Mouse (Mus musculus) ES-CJ7 (cell line): ENCODE data around the gene Glp1r.

ENCODE experiments used
- DNase-seq: peaks from one replicate; pipeline ENCODE4 v3.0.0; 2011; ENCODE audit warnings: low read depth, low spot score

The Glp1r gene

GRCm38 (mm10) chr17:30912536-30912935 is 10.9 kb downstream of the Glp1r start:
- DNase-seq: no peak

- no peak for DNase-seq
Measured at GRCm38 (mm10) chr17:30914264-30914663, 12.6 kb downstream of the Glp1r start.

DNA sequence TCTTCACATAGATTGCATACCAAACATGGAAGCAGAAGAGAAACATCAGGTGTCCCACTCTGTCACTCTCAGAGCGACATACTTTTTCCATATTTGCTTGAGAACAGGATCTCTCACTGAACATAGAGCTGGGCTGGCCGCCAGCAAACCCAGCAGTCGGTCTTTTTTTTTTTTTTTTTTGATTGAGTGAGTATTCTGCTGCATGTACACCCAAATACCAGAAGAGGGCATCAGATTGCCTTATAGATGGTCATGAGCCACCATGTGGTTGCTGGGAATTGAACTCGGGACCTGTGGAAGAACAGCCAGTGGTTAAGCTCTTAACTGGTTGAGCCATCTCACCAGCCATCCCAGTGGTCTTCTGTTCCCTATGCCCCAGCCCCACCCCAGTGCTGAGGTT is 21.9 kb downstream of the Glp1r start:
- DNase-seq: peak; percentile 69

DNA sequence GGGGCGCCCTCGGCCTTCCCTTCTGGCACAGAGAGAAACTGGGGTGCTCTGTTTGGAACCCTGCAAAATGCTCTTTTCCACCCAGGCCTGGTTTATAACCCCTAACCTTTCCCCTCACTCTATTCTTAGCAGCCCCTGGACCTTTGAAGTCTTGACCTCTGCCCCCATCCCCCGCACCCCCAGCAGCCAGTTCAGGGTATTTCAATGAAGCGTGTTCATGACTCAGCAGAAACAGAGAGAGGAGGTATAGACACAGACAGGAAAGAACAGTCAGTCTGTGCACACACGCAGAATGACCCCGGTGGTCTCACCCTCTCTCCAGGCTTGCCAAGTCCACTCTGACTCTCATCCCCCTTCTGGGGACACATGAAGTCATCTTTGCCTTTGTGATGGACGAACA is 29.2 kb downstream of the Glp1r start:
- no peak for DNase-seq

DNA sequence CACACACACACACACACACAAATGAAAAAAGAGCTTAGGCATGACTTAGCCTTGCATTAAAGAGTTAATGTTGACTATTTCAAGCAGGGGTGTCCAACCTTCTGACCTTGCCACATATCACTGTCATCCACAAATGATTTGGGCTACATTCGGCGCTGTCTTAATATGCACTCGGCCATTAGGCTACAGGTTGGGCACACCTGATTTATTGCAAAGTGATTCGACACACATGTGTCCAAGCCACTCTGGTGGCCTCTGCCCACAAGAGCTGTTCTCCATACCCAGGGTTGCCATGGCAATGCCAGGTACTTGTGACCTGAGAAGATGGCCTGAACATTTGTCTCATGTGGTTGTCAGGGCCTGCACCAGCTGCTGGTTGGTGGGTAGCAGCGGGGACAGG is 31.2 kb downstream of the Glp1r start:
- no peak for DNase-seq

- DNase-seq: no peak
Measured at GRCm38 (mm10) chr17:30935301-30935700, 33.7 kb downstream of the Glp1r start.

GRCm38 (mm10) chr17:30938554-30938953 is 36.9 kb downstream of the Glp1r start:
- no peak for DNase-seq

DNA sequence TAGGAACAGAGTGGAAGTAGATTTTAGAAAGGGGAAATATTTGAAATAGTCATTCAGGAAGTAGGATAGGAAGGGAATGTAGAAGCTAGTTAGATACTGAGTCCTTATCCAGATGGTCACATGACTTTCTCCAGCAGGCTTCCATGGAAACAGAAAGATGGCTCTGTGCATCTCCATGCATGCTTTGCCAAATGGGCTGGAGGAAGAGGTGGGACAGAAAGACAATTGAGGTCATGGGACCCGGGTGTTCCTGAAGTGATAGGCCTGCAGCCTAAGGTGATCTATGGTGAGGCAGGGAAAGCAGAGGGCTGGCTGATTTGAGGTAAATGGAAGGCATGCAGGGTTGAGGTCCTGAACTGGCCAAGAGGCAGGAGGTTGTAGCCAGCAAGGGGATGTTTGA is 46.8 kb downstream of the Glp1r start:
- no peak for DNase-seq

DNA sequence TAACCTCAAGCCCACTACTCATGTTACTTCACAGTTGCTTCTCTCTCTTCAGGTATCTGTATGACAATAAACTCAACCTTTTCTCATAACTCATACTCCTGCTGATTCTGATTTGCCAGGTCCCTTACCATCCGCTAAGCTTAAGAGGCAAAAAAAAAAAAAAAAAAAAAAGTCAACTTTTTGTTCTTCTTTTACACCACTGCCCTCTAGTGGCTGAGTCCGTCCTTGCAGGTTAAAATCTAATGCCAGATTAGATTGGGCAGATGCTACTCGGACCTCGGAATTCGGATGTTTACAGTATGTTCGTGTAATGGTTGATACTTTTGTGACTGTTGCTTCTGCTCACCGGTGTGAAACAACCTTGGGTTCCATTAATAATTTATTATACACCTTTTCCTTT is 49.2 kb downstream of the Glp1r start:
- DNase-seq: peak; percentile 46

- no peak for DNase-seq
Measured at GRCm38 (mm10) chr17:30951600-30951999, 50.0 kb downstream of the Glp1r start.

DNA sequence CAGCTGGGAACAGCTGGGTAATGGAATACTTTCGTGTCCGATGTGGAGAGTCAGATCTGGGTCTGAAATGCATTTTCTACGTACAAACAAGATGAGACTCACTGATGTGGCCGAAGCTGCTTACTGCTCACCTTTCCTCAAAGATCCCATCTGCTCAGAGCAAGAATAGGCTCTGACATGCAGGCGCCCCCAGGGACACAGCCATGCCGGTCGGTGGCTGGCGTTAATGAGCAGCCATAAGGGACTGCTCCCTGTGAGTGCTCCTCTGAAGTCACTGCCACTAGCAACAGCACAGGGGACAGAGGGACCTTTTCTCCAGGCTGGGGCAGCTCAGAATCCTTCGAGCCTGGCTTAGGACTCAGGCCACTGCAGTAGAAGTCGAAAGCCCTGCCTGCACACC is 52.7 kb downstream of the Glp1r start, which contains the start of gene Umodl1:
Umodl1 (plus strand) TSS at position 301 of the 400 bp plus-strand sequence.
- DNase-seq: no peak

GRCm38 (mm10) chr17:30961936-30962592 is 60.4 kb downstream of the Glp1r start:
- no peak for DNase-seq

GRCm38 (mm10) chr17:30962880-30963279 is 61.3 kb downstream of the Glp1r start:
- DNase-seq: no peak

DNA sequence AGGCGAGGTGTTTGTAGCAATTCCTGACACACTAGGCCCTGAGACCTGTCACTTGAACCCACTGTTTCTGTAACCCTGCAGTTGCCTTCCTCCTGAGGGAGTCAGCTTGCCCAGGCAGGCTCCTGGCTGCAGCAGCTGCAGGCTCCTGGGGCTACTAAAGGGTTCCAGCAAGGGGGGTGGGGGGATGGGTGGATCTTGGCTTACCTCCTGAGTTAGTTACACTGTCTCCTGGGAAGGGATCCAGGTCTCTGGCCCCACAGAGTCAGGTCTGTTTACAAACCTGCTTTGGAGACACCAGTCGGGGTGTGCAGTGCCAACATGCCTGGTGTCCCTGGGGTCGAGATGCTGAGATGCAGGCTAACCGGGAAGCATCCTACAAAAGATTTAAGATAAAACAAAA is 68.4 kb downstream of the Glp1r start:
- no peak for DNase-seq

DNA sequence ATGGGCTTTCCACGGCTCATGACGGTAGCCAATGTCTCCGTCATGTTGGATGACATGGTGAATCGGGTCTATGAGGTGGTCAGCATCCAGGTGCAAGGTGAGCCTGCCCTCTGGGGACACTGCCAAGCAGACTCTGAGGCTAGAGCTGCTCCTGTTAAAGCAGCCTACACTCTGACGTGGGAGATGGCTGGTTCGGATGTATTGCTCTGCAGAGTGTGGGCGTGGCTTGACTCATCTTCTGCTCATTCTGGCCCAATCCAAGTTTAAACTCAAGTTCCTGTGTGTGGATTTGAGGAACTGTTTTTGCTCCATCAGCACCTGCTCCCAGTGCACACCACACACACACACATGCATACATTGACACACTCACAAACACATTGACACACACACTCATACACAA is 70.3 kb downstream of the Glp1r start:
- DNase-seq: no peak

GRCm38 (mm10) chr17:30973332-30973731 is 71.7 kb downstream of the Glp1r start:
- no peak for DNase-seq

DNA sequence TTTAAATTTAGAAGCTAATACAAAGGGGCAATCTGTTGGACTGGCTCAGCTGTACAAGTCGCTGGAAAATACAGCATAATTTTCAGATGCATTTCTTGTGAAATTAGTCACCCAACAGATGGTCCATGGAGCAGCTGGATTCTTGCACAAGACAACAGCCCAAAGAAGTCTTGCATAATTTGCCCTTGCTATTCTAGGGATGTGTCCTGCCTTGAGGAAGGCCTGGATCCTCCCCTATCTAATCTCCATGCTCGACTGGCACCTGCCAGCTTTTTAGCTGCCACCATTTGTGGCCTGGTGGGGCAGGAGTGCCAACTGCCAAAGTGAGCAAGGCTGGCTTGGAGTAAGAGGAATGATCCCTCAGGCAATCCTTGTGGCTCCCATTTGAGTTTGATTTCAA is 75.7 kb downstream of the Glp1r start:
- no peak for DNase-seq

DNA sequence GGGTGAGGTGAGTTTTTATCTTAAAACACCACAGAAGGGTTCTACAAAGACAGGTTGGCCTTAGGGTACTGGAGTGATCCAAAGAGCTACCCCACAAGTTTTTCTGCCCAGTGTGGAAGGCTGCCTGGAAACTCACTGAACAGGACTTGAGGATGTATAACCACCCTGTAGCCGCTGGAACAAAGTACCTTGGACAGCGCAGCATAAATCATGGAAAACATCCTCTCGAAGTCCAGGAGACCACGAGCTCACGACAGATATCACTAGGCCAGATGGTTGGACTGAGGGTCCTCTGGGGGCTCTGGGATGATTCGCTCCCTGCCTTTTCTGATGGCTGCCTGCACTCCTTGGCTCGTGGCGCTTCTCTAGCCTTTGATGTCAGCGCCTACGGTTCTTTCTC is 76.9 kb downstream of the Glp1r start:
- peak; percentile 15 for DNase-seq

DNA sequence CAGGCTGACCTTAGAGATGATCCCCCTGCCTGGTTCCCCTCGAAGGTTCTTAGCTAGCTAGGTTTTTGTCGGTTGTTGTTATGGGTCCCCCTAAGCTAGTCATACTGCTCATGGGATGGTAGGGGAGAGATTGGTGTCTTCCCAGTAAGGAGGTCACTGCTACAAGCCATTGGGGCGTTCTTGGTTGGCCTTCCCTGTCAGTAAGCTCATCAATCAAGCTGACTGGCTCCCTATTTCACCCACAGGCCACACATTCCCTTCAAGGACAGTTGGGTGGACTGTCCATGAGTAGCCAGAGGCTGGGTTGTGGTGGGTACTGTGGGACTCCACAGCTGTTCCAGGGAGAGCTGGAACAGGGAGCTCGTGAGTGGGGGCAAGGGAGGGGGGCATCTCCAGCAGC is 81.9 kb downstream of the Glp1r start:
- no peak for DNase-seq

- DNase-seq: peak; percentile 65
Measured at GRCm38 (mm10) chr17:30990254-30990653, 88.6 kb downstream of the Glp1r start.
